Mouse (Mus musculus) small intestine, adult 2 months (tissue): ENCODE results near the gene Fbf1. TPM values are rescaled to one million over a fixed set of nuclear protein-coding genes. Genes with fewer than 3 reads are reported as not detected.
A peak's percentile ranks its signal among the peaks of the same experiment; 100 is the strongest.

Experiments
- H3K27ac ChIP-seq: fragments of 200-500 bp; 2 replicates; pipeline ENCODE4 v1.5.1; 2012; ENCODE audit warnings: low read depth, low read length, control low read depth, inconsistent platforms; ENCODE audit not compliant: insufficient read depth
- H3K27me3 ChIP-seq: fragments of 200-500 bp; 2 replicates; pipeline ENCODE4 v1.6.1; 2012; ENCODE audit warnings: mild to moderate bottlenecking, moderate library complexity, low read length, inconsistent platforms; ENCODE audit not compliant: control insufficient read depth, insufficient read depth
- H3K36me3 ChIP-seq: fragments of 200-500 bp; 2 replicates; pipeline ENCODE4 v1.6.1; 2012; ENCODE audit warnings: mild to moderate bottlenecking, low read length, control low read depth, inconsistent platforms; ENCODE audit not compliant: control insufficient read depth, insufficient read depth
- H3K4me1 ChIP-seq: fragments of 200-500 bp; 2 replicates; pipeline ENCODE4 v1.6.1; 2012; ENCODE audit warnings: low read length, inconsistent platforms, mixed read lengths; ENCODE audit not compliant: control insufficient read depth, insufficient read depth, insufficient read length
- H3K4me3 ChIP-seq: fragments of 200-500 bp; 2 replicates; pipeline ENCODE4 v1.5.1; 2012; ENCODE audit warnings: low read depth, mild to moderate bottlenecking, control low read depth, inconsistent platforms, low read length, moderate library complexity
- CTCF ChIP-seq: fragments of 200-500 bp; IDR thresholded peaks from 2 replicates; pipeline ENCODE4 v1.5.1; 2012; ENCODE audit warnings: low read depth, mild to moderate bottlenecking, control low read depth, inconsistent platforms, low read length, moderate library complexity, mixed read lengths; ENCODE audit not compliant: insufficient replicate concordance, insufficient read length; ENCODE audit errors: extremely low read depth
- POLR2A ChIP-seq: fragments of 200-500 bp; IDR thresholded peaks from 2 replicates; pipeline ENCODE4 v1.6.1; 2012; ENCODE audit warnings: low read depth, mild to moderate bottlenecking, control low read depth, inconsistent platforms, low read length, moderate library complexity
- WGBS: fragments of 180-500 bp; shearing (Covaris S2); methylation state at CpG from one replicate; pipeline ENCODE4 v1.1.7; 2018; 5-methylcytosine and 5-hydroxymethylcytosine counted together
- polyA plus RNA-seq: library from polyadenylated mRNA; depleted of rRNA; stranded (reverse); fragments of >200 nt; gene quantifications from 2 replicates; pipeline ENCODE4 v1.2.3, GENCODE M21; 2012

The Fbf1 gene
- polyA plus RNA-seq, 1 experiment: 6.5 TPM

GRCm38 (mm10) chr11:116111067-116111466 is 56.9 kb downstream of the Fbf1 start:
- 86% methylated on average over 4 of the region's 4 CpGs for WGBS
- H3K36me3 ChIP-seq: no peaks in the 10 kb centered on the region
- peak overlapping the region; percentile 61 for H3K27ac ChIP-seq
- no peak overlapping the region for H3K4me3 ChIP-seq
- peaks cover 18% of the 10 kb centered on the region for H3K27me3 ChIP-seq
- H3K4me1 ChIP-seq: peaks cover 21% of the 10 kb centered on the region
- TF ChIP-seq CTCF (no peak), POLR2A (no peak)

DNA sequence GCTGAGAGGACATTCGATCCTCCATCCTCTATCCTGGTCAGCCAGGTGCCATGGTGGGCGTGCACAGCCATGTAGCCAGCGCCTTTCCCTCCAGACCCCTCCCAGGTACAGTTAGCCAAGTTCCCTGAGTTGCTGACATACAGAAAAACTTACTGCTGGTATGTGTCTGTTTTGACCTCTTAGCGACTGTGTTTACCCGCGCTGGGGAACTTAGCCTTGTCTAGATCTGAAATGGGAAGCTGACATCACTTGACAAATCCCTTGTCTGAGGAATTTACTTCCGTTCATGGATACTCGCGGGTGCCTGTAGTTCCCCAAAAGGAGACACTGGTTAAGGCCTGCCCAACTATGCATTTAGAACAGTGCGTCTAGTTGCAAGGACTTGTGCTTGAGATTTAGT is 57.4 kb downstream of the Fbf1 start:
- WGBS: 44% methylated on average over 10 of the region's 10 CpGs
- Histone ChIP-seq H3K27ac (peak overlapping the region; percentile 83), H3K36me3 (no peaks in the 10 kb centered on the region), H3K4me3 (peak overlapping the region; percentile 80), H3K4me1 (peaks cover 21% of the 10 kb centered on the region), H3K27me3 (peaks cover 18% of the 10 kb centered on the region)
- no peak for TF ChIP-seq POLR2A
- TF ChIP-seq CTCF: no peak

DNA sequence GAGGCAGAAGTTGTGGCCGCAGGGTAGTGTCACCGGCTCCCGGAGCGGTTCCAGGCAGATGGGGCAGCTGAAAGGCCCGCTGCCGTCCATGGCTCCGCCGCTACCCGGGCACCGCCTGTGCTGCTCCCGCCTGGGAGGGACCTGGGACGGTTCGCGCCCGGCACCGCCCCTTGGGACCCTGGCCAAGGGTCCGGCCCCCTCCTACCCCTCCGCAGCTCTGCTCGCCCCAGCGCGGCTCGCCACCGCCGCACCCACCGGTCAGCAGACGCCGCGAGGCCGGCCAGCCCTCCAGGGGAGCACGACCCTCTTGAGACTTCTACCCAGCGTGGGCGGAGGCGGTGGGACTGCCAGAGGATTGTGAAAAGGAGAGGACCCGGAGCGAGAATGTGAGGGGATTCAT is 57.8 kb downstream of the Fbf1 start:
- Histone ChIP-seq H3K4me1 (peaks cover 21% of the 10 kb centered on the region), H3K27ac (peak overlapping the region; percentile 83), H3K4me3 (peak overlapping the region; percentile 80), H3K27me3 (peaks cover 18% of the 10 kb centered on the region), H3K36me3 (no peaks in the 10 kb centered on the region)
- peak; percentile 34; the same call in 1 of the 2 replicates for TF ChIP-seq POLR2A
- no peak for TF ChIP-seq CTCF
- 3% methylated on average over 35 of the region's 35 CpGs for WGBS

GRCm38 (mm10) chr11:116109441-116110081 is 58.4 kb downstream of the Fbf1 start:
- H3K27ac ChIP-seq: peak overlapping the region; percentile 82

GRCm38 (mm10) chr11:116108464-116109137 is 59.4 kb downstream of the Fbf1 start:
- H3K4me3 ChIP-seq: peak overlapping the region; percentile 80
- H3K27ac ChIP-seq: peak overlapping the region; percentile 82
- WGBS: 10% methylated on average over 23 of the region's 23 CpGs
- TF ChIP-seq CTCF: no peak
- TF ChIP-seq POLR2A: no peak
- H3K27me3 ChIP-seq: peaks cover 18% of the 10 kb centered on the region
- peaks cover 26% of the 10 kb centered on the region for H3K4me1 ChIP-seq
- H3K36me3 ChIP-seq: no peaks in the 10 kb centered on the region

More at GRCm38 (mm10) chr11:116109441-116110081, 58.4 kb downstream of the Fbf1 start:
- peak overlapping the region; percentile 80 for H3K4me3 ChIP-seq
- H3K36me3 ChIP-seq: no peaks in the 10 kb centered on the region
- TF ChIP-seq CTCF: no peak
- no peak for TF ChIP-seq POLR2A
- peaks cover 21% of the 10 kb centered on the region for H3K4me1 ChIP-seq
- peaks cover 18% of the 10 kb centered on the region for H3K27me3 ChIP-seq
- WGBS: under 1% methylated on average over 70 of the region's 70 CpGs

DNA sequence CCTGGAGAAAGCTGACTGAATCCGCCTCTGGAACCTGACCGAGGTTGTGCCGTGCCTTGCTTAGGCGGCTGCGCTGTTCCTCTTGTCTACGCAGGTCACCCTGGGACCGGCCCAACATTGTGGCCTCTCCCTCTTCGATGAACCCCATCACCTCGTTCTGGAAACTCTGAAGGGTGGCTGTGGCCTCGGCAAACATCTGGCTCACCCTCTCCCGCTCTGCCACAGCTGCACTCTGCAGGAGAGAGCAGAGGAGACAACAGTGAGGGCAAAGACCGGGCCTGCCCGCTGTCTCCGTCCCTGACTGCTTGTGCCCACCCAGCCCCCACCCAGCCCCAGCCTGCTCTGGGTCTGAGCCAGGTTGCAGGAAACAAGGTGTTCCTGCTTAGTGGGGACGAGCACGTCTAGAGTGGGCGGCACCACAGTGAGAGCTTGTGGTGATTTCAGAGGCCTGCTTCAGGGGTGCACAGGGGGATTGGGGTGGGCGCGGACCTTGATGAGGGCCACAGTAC is 60.1 kb downstream of the Fbf1 start:
- WGBS: 16% methylated on average over 19 of the region's 19 CpGs
- no peak for TF ChIP-seq POLR2A
- TF ChIP-seq CTCF: no peak
- H3K27ac ChIP-seq: peak overlapping the region; percentile 82; the same call in 1 of the 2 replicates
- peaks cover 28% of the 10 kb centered on the region for H3K4me1 ChIP-seq
- peaks cover 18% of the 10 kb centered on the region for H3K27me3 ChIP-seq
- peak overlapping the region; percentile 80 for H3K4me3 ChIP-seq
- no peaks in the 10 kb centered on the region for H3K36me3 ChIP-seq
